Mouse (Mus musculus): ENCODE data around the gene Arpc5l. TPM values are rescaled to one million over a fixed set of nuclear protein-coding genes. Genes with fewer than 3 reads are reported as not detected.
A peak's percentile ranks its signal among the peaks of the same experiment; 100 is the strongest.

Gene Arpc5l
- total RNA-seq (2021): 71.6 and 76.5 TPM in 2 replicates
- long read RNA-seq, experiment 1, transcript Arpc5l-201 (4 exons, 752 nt): major isoform, 6 of 23 reads
- long read RNA-seq, experiment 1, partial matches to known transcripts: 0 of 23 reads
- long read RNA-seq, experiment 1, other reads (novel, unspliced or antisense): 15 of 23 reads
- long read RNA-seq, experiment 2, transcript Arpc5l-201 (4 exons, 752 nt): major isoform, 5 of 17 reads
- long read RNA-seq, experiment 2, partial matches to known transcripts: 1 of 17 reads
- long read RNA-seq, experiment 2, other reads (novel, unspliced or antisense): 11 of 17 reads

- DNase-seq: peak; percentile 97
Observed at GRCm38 (mm10) chr2:39004880-39005435, at the start of gene Arpc5l. Arpc5l (plus strand) TSS chr2:39005348.

DNA sequence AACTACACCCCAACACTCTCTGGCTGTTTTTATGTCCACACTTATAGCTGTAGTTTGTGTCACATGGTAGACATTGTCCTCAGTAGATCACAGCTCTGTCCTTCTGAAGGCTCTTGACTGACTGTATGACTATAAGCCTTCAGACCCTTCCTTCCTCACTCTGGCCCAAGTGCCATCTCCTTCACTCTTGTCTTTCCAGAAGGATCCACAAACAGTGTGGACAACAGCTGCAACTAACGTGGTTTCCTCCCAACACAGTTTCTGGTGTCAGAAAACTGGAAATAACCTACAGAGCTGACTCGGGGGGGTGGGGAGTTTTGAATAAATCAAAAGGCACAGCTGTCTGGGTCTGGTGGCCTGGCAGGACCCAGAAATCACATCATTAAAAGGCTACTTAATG, 49.1 kb upstream of the Arpc5l start:
- no peak for DNase-seq

- DNase-seq: no peak
Observed at GRCm38 (mm10) chr2:38957671-38958223, 47.4 kb upstream of the Arpc5l start.

DNA sequence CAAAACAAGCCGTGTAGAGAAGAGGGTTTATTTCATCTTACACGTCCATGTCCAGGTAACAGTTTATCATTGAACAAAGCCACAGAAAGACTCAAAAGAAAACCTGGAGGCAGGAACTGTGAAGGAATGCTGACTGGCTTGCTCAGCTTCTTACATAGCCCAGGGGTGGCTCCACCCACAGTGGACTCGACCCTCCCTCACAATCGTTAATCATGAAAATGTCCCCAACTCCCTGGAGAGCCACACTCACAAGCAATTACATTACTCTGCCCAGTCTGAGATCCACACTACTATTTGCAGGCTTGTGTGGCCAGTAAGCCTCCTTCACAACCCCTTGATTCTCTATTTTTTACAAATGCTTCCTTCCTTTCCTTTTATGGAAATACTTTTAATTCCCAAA, 41.0 kb upstream of the Arpc5l start:
- no peak for DNase-seq

GRCm38 (mm10) chr2:38969650-38970049, 35.5 kb upstream of the Arpc5l start:
- no peak for DNase-seq

GRCm38 (mm10) chr2:38970057-38970456, 35.1 kb upstream of the Arpc5l start:
- DNase-seq: no peak

DNA sequence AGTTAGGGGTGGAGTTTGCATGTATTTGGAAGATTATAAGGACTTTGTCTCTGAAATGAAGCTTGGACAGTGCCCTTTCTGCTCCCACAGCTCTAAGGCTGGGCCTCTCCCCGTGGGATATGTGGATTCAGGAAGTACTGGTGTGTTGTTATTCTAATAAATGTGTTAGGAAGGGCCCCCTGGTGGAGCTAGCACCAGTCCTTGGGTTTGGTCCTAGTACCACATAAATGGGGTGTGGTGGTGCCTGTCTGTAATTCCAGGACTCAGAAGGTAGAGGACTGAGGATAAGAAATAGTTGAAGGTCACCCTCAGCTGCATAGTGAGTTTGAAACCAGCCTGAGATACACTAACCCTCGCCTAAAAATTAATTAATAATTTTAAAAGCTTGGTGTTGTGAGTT, 31.9 kb upstream of the Arpc5l start:
- DNase-seq: no peak

- peak; percentile 67 for DNase-seq
Observed at GRCm38 (mm10) chr2:38973701-38974100, 31.4 kb upstream of the Arpc5l start.

GRCm38 (mm10) chr2:38974171-38974570, 31.0 kb upstream of the Arpc5l start:
- peak; percentile 34 for DNase-seq

DNA sequence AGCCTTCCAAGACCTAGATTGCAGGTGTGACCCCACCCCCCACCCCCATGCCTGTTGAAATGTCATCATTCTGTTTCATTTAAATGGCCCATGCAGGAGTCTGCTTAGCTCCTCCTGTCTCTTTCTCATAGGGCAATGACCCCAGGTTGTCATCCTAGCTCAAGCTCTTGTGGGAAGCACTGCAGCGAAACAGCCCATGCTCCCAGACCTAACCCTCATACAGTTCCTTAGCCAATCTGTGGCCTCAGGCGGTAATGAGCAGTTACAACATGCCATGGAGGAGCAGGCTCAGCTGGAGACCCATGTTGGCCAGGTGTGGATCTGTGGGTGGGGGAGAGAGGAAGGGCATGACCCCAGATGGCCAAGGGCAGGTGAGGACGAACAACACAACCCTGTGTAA, 30.0 kb upstream of the Arpc5l start:
- DNase-seq: no peak

- no peak for DNase-seq
Observed at GRCm38 (mm10) chr2:38975941-38976805, 29.0 kb upstream of the Arpc5l start.

- no peak for DNase-seq
Observed at GRCm38 (mm10) chr2:38977837-38978236, 27.3 kb upstream of the Arpc5l start.

DNA sequence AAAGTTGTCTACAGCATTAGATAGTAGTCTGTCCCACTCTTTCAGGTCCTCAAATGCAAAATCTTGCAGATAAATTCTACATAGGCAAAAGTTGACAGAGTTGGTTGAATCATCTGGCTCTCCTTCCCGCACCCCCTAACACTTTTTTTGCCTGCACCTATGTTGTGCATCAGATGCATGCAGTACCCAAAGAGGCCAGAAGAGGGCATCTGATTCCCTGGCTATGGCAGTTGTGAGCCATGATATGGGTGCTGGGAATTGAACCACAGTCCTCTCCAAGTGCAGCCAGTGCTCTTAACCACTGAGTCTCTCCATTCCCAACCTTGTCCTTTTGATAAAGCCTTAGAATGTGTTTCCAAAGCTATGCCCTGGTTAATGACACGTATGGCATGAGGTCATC, 21.7 kb upstream of the Arpc5l start:
- DNase-seq: no peak

DNA sequence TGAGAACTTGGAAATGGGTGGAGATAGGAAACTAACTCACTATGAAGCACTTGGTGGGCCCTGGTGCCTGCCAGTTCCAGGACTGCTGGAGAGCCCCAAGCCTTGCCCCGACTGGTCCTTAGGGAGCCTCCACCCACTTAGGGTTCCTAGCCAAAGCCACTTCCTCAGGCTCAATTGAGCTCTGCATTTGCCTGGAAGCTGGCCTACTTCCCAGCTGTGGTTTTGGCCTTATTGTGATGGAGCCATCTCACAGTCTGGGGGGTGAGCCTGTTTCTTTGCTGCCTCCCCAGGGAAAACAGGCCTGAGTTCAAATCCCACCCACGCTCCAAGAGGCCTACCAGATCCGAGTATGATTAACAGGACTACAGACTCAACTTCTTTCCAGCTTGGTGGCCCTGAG, 18.6 kb upstream of the Arpc5l start:
- DNase-seq: peak; percentile 53

- no peak for DNase-seq
Observed at GRCm38 (mm10) chr2:38987371-38987770, 17.8 kb upstream of the Arpc5l start.

GRCm38 (mm10) chr2:38987803-38988510, 17.2 kb upstream of the Arpc5l start:
- DNase-seq: peak; percentile 60

GRCm38 (mm10) chr2:38988929-38989328, 16.2 kb upstream of the Arpc5l start:
- DNase-seq: no peak

DNA sequence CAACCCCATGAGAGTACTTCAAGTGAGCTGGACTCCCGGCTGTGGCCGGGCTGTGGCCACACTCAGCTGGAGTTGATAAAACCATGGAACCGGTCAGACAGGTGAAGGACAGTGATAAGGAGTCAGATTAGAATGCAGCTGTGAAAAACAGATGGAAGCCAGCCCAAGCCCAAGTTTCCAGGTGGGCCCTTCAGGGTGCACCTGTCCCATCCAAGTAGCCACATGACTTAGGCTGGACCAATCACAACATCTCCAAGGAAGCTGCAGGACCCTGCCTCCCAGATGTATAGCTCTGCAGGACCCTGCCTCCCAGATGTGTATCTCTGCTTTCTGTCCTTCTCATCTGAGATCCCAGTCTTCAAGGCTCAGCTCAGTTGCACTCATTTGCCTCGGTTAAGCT, 13.1 kb upstream of the Arpc5l start:
- no peak for DNase-seq

- DNase-seq: peak; percentile 79
Observed at GRCm38 (mm10) chr2:38992452-38992851, 12.7 kb upstream of the Arpc5l start.

DNA sequence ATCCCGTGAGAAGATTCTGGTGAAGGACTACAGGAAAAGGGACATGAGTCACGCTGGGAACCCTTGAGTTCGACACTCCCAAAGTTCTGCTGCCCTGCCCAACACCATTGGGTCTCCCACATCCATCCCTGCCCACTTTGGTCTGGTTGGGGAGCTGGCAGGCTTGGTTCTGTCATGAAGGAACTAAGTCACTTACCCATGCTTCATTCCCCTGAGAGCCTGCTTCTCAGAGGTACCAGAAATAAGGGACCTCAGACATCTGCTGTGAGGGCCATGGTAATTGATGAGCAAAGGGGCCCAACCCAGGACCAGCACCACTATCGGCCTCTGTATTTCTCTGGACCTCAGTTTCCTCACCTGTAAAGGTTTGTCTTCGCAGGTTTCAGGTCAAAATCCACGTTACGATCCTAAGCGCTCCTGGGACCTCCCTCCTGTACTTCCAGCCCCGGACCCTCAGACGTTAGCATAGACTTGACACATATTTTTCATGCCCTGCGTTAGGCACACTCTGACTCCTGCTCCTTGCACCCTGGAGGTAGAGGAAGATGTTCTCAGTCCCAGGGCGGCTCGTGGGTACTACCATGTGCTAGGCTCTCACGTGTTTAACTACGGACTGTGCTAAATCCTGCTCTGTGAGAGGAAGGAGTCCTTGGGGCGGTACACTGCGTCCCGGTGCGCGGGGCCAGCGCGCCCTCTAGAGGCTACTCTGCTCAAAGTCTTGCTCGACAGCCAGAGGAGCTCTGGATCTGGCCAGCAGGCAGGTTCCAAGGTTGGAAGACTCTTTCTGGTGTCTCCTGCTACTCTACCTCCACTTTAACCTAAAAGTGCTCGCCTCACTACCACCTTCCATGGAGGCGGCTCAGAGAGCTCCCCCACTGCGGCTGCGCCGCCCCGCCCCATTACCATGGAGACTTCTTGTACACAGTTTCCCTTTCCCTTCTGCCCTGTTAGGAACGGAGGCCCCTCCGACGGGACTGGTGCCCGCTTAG, 7.5 kb upstream of the Arpc5l start, which contains the start of gene Wdr38:
Gene Wdr38 (plus strand): TSS at position 91 of the 989 bp plus-strand sequence.
- DNase-seq: peak; percentile 94

DNA sequence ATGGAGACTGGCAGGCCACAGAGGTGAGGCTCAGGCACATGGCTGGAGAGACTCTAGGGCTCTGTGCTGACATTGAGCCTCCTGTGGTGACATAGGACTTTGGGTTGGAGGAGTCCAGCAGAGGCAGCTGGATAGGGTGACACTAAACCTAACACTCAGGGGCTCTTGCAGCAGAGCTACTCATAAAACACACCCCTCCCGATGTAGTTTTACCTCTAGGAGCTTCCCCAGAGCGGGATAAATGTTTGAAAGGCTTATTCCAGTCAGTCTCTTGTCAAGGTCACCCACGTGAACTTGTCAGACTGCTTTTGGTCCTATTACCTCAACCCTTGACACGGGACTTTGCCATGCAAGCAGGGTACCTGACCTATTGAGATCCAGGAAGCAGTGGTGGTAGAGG, 5.8 kb upstream of the Arpc5l start:
- no peak for DNase-seq

Measured in adrenal gland, postnatal 14 days (tissue).